Mouse (Mus musculus) bone marrow, adult 2 months (tissue): ENCODE measurements at regions not wholly inside any gene's neighbourhood (a gene's known extent, or its start where the extent isn't known, plus 50 kb on each side); places are given as distances from the start of the nearest gene placed in this dataset.

Experiments used
- H3K27ac ChIP-seq: fragments of 200-500 bp; 2 replicates; pipeline ENCODE4 v1.5.1; 2012; ENCODE audit warnings: low read depth, mild to moderate bottlenecking, control low read depth, inconsistent platforms, low read length; ENCODE audit not compliant: control insufficient read depth, poor library complexity, insufficient read depth
- H3K4me1 ChIP-seq: fragments of 200-500 bp; 2 replicates; pipeline ENCODE4 v1.6.1; 2011; ENCODE audit warnings: low read length; ENCODE audit not compliant: control insufficient read depth, insufficient read depth
- H3K4me3 ChIP-seq: fragments of 200-500 bp; replicated peaks from 2 replicates; pipeline ENCODE3; 2011; ENCODE audit warnings: mild to moderate bottlenecking, low read depth, low read length, control low read depth; ENCODE audit not compliant: control insufficient read depth
- CTCF ChIP-seq: fragments of 200-500 bp; IDR thresholded peaks from 2 replicates; pipeline ENCODE4 v1.5.1; 2011; ENCODE audit warnings: low read length, control low read depth; ENCODE audit not compliant: control insufficient read depth, insufficient read depth
- POLR2A ChIP-seq: fragments of 200-500 bp; IDR thresholded peaks from 2 replicates; pipeline ENCODE4 v1.6.1; 2011; ENCODE audit warnings: low read depth, mild to moderate bottlenecking, control low read depth, low read length, borderline replicate concordance; ENCODE audit not compliant: control insufficient read depth
- WGBS: fragments of 180-500 bp; shearing (Covaris S2); methylation state at CpG from one replicate; pipeline ENCODE4 v1.1.7; 2018; 5-methylcytosine and 5-hydroxymethylcytosine counted together

DNA sequence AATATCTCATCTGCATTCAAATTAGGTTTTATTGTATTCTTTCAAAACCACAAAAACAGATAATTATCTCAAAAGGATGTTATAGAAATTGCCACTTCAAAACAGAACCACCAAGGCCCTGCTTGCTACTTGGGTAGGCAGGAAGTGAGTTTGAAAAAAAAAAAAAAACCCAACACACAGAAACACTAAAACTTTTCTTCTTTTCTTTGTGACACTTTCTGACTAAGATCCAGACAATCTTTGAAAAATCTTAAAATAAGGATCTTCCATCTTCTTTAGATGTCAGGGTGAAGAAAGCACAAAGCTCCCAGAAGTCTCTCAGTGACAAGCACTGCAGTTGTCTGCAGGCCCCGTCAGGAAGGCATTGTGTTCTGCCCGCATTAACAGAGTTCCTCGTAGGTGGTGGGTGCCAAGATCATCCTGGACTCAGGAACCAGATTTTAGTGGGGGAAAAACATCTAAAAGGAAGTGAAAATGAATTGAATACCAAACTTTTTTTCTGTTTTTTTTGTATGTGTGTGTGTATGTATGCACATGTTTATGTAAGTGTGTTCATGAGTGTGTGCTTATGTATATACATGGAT lies 154.0 kb downstream of the Dusp6 start:
- 15% methylated on average over 3 of the region's 3 CpGs for WGBS
- Histone ChIP-seq H3K27ac (no peak overlapping the region), H3K4me3 (no peak overlapping the region), H3K4me1 (no peaks in the 10 kb centered on the region; the same call in 1 of the 2 replicates)
- no peak for TF ChIP-seq POLR2A

DNA sequence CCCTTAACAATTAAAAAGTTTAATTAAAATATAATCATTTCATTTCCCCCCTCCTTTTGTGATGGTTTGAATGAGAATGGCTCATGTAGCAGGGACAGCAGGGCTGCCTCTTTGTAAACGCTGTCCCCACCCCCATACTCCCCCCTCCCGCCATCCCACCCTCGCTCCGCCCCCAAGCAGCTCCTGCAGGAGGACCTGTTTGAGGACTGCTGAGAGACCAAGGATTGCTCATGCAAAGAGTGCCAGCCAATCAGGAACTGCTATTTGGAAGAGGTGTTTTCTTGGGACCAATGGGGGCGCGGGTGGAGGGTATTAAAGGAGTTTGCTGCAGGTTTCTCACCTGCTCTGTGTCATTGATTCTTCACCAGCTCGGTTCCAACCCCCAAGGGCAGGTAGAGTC lies 154.6 kb downstream of the Dusp6 start:
- Histone ChIP-seq H3K27ac (no peak overlapping the region), H3K4me1 (peaks cover 2% of the 10 kb centered on the region), H3K4me3 (no peak overlapping the region)
- 80% methylated on average over 7 of the region's 7 CpGs for WGBS
- TF ChIP-seq POLR2A (no peak), CTCF (no peak)

DNA sequence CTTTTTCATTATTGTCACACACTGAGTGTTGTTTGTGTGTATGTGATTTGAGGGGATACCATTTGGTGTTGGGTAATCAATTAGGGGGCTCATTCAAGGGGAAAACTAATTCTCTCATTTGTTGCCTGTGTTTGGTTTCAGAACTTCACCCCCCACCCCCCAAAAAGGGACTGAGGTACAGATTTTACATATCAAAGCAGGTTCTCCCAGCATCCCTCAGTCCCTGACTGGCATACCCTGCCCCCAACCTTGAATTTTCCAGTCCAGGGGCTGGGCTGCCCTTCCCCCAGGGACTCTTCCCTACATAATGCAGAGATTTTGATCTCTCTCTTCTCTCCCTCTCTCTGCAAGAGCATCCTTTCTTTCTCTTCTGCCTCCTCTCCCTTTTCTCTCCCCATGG lies 155.5 kb downstream of the Dusp6 start:
- Histone ChIP-seq H3K27ac (no peak overlapping the region), H3K4me3 (no peak overlapping the region), H3K4me1 (peaks cover 2% of the 10 kb centered on the region)
- TF ChIP-seq CTCF (no peak), POLR2A (no peak)

DNA sequence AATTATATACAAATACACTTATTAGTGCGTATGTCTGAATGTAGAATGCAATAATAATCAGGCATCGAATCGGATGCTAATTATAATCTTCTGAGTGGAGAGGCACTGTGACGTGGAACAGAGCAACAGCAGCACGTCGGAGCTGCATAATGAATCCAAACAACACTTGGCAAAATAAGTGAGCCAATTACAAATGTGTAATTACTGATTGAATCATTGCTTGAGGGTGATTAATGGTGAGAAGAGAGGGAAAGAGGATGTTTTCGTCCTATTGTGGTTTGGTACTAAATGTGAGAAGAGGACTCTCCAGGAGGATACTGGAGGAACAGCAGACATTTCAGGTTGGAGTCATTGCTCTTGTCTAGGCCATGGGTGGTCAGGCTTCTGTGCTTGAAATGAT lies 156.5 kb downstream of the Dusp6 start:
- WGBS, result 83% methylated on average over 7 of the region's 7 CpGs

DNA sequence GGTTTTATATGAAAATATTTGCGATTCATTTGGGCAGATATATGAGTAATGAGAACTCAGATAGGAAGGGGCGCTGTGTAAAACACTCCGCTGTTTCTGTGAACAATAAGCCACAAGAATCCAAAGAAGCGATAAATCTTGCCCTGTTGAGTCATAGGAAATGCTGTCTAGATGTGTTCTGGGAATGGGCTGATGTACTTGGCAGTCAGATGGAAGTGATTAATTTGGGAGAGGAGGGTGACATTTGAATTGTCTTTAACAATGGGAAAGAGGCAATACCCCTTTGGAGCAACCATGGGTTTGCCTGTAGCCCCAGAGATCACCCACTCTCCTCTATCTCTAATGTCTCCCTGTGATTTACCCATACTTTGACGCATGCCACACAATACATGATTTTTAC lies 160.4 kb downstream of the Dusp6 start:
- Histone ChIP-seq H3K4me3 (no peak overlapping the region), H3K27ac (no peak overlapping the region), H3K4me1 (peaks cover 2% of the 10 kb centered on the region)
- WGBS, result 90% methylated on average over 5 of the region's 5 CpGs
- TF ChIP-seq CTCF (no peak), POLR2A (no peak)

More for the DNA sequence above, 156.5 kb downstream of the Dusp6 start:
- Histone ChIP-seq H3K4me1 (peaks cover 2% of the 10 kb centered on the region), H3K4me3 (no peak overlapping the region), H3K27ac (no peak overlapping the region)
- TF ChIP-seq CTCF (no peak), POLR2A (no peak)

DNA sequence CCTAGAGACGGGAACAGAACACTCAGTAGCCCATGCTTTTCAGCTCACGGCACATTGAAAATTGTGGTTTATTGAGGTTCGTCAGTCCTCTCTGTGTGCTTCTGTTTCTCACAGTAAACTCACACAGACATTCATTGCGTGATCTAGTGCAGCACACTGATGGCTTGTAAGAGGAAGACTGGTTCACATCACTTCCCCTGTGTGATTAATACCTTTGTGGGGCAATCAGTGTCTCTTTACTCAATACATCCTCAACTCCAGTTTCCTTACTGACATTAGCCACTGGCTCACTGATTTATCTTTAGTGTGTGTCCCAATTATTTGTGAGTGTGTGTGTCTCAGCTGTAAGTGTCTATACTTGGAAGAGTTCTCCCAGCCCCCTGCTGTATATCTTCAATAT lies 162.2 kb downstream of the Dusp6 start:
- Histone ChIP-seq H3K4me3 (no peak overlapping the region), H3K27ac (no peak overlapping the region), H3K4me1 (peaks cover 2% of the 10 kb centered on the region)
- 59% methylated on average over 4 of the region's 4 CpGs for WGBS
- TF ChIP-seq CTCF (no peak), POLR2A (no peak)

DNA sequence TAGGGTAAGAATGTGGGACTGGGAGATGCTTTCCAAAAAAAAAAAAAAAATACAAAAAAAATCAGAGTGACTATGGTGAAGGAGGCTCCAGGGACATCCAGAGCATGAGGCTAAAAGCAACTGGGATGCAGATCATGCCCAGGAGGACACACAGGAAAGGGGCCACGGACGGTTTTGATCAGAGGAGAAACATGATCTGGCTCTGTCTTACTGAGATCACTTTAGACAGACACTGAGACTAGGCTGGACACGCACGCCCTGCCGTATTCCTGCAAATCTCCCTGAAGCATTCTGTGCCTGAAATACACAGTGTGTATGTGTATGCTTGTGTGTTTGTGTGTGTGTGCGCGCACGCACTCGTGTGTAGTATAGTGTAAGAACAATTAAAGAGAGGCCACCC lies 167.1 kb downstream of the Dusp6 start:
- Histone ChIP-seq H3K4me3 (no peak overlapping the region), H3K27ac (no peak overlapping the region), H3K4me1 (peaks cover 3% of the 10 kb centered on the region)
- no peak for TF ChIP-seq CTCF
- TF ChIP-seq POLR2A, result no peak
- 79% methylated on average over 9 of the region's 9 CpGs for WGBS

DNA sequence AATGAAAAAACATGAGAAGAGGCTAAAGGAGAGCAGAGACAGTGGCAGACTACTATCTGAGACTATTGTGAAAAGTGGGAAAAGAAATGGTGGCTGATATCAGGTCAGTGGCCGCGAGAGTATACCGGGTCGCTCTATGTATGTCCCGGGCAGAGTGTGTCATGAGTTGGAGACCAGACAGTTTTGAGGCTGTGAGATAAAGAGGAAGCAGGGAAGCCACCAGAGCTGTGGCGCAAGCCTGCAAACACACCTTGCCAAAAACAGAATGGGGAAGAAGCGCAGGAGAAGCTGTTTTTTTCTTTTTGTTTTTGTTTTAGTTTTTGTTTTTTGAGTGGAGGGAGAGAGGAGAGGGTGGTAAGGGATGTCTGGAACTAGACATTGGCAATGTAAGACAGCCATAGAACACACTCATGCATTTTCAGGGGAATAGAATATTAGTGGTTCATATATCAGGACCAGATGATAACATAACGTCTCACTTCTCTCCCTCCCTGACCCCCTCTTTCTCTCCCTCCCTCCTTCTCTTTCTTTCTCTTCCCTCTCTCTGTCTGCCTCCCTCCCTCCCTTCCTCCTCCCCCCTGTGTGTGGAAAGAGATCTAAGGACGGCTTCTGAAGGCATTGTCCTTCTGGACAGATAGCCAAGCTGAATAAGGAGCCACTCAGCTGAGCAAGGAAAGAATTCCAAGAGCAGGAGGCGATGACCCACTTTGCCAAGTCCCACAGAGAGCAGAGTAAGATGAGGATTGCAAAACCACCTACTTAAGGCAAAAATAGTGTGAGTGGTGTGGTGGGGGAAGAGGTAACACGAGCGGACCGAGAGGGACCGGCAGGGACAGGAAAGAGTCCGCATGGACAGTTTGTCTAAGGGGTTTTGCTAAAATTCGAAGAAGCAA lies 167.9 kb downstream of the Dusp6 start:
- Histone ChIP-seq H3K4me3 (peak overlapping the region; percentile 58), H3K4me1 (peaks cover 3% of the 10 kb centered on the region), H3K27ac (peak overlapping the region; percentile 89)
- WGBS, result 23% methylated on average over 16 of the region's 16 CpGs
- no peak for TF ChIP-seq CTCF
- TF ChIP-seq POLR2A, result no peak
